8 mouse cellular contexts compared by ENCODE assay signal in genomic region chr7:142371768-142372661, GRCm38 (mm10). TPM values are rescaled to one million over a fixed set of nuclear protein-coding genes. Genes with fewer than 3 reads are reported as not detected.
DNase-seq lines count a peak whose midpoint lies in the region; ATAC-seq lines count a peak whose summit lies in the region.

No protein-coding gene starts in this region.

- H3K27ac ChIP-seq in heart, embryonic 16.5 days (ENCODE audit: low read length) = no peak overlapping the region
- no peak overlapping the region for H3K27ac ChIP-seq in liver, embryonic 12.5 days
- H3K27ac ChIP-seq in neural tube, embryonic 13.5 days (replicated peaks) = no peak overlapping the region

- peaks cover 50% of the 10 kb centered on the region for H3K4me1 ChIP-seq in erythroblast, embryonic 14.5 days (ENCODE audit: control insufficient read depth)
- peaks cover 13% of the 10 kb centered on the region for H3K4me1 ChIP-seq in heart, embryonic 16.5 days (ENCODE audit: control insufficient read depth, insufficient read depth, low read length)
- peaks cover 70% of the 10 kb centered on the region for H3K4me1 ChIP-seq in liver, embryonic 12.5 days
- peaks cover 10% of the 10 kb centered on the region; the same call in 1 of the 2 replicates for H3K4me1 ChIP-seq in neural tube, embryonic 13.5 days (replicated peaks)

- peaks cover 64% of the 10 kb centered on the region for H3K27me3 ChIP-seq in erythroblast, embryonic 14.5 days (ENCODE audit: control insufficient read depth)
- 0 out of 2 replicates have a peak, but pooled peaks cover 4% of the 10 kb centered on the region for H3K27me3 ChIP-seq in heart, embryonic 16.5 days (ENCODE audit: control insufficient read depth, insufficient read depth, low read length)
- peaks cover 73% of the 10 kb centered on the region for H3K27me3 ChIP-seq in liver, embryonic 12.5 days (replicated peaks)
- H3K27me3 ChIP-seq in neural tube, embryonic 13.5 days = peaks cover 67% of the 10 kb centered on the region

- peaks cover 4% of the 10 kb centered on the region; the same call in 1 of the 2 replicates for H3K9me3 ChIP-seq in erythroblast, embryonic 14.5 days (ENCODE audit: control insufficient read depth, low read length)
- H3K9me3 ChIP-seq in heart, embryonic 16.5 days (replicated peaks; ENCODE audit: control insufficient read depth, low read length) = no peaks in the 10 kb centered on the region
- H3K9me3 ChIP-seq in liver, embryonic 12.5 days (replicated peaks) = no peaks in the 10 kb centered on the region
- H3K9me3 ChIP-seq in neural tube, embryonic 13.5 days = no peaks in the 10 kb centered on the region

- no peak for ATAC-seq in erythroblast, adult 5-6 weeks (replicated peaks; ENCODE audit: low FRiP score, poor library complexity, severe bottlenecking)
- ATAC-seq in heart, embryonic 16.5 days (replicated peaks; ENCODE audit: extremely low read depth, insufficient read depth, low FRiP score) = peak; percentile 43; the same call in 1 of the 2 replicates
- ATAC-seq in liver, embryonic 12.5 days = no peak
- ATAC-seq in neural tube, embryonic 13.5 days (ENCODE audit: low read depth) = peak; percentile 48; the same call in 1 of the 2 replicates

- peaks cover 32% of the 10 kb centered on the region for H3K36me3 ChIP-seq in erythroblast, embryonic 14.5 days (ENCODE audit: control insufficient read depth)
- peaks cover 10% of the 10 kb centered on the region for H3K36me3 ChIP-seq in heart, embryonic 16.5 days (ENCODE audit: control insufficient read depth, insufficient read depth)
- H3K36me3 ChIP-seq in liver, embryonic 12.5 days = peaks cover 27% of the 10 kb centered on the region
- H3K36me3 ChIP-seq in neural tube, embryonic 13.5 days = peaks cover 25% of the 10 kb centered on the region

- peak overlapping the region; percentile 95 for H3K4me2 ChIP-seq in heart, embryonic 16.5 days (ENCODE audit: low read depth, low read length)
- peak overlapping the region; percentile 76 for H3K4me2 ChIP-seq in liver, embryonic 12.5 days
- peak overlapping the region; percentile 61 for H3K4me2 ChIP-seq in neural tube, embryonic 13.5 days

- peak; percentile 38 for DNase-seq in CD4-positive, CD25-positive, alpha-beta regulatory T cell, adult 2 months (ENCODE audit: low read depth, low spot score)
- peak; percentile 75 for DNase-seq in cerebellum, adult 9-11 months
- no peak for DNase-seq in right cerebral cortex, adult 2 months (ENCODE audit: low spot score in 2 of 2)

- peak overlapping the region; percentile 70 for H3K9ac ChIP-seq in heart, embryonic 16.5 days (ENCODE audit: low read length)
- peak overlapping the region; percentile 50 for H3K9ac ChIP-seq in liver, embryonic 12.5 days
- peak overlapping the region; percentile 52 for H3K9ac ChIP-seq in neural tube, embryonic 13.5 days

- peak overlapping the region; percentile 48 for H3K4me3 ChIP-seq in erythroblast, embryonic 14.5 days (replicated peaks)
- peak overlapping the region; percentile 64 for H3K4me3 ChIP-seq in heart, embryonic 16.5 days (ENCODE audit: low read length)
- peak overlapping the region; percentile 54 for H3K4me3 ChIP-seq in liver, embryonic 12.5 days
- peak overlapping the region; percentile 38 for H3K4me3 ChIP-seq in neural tube, embryonic 13.5 days

- WGBS in heart, embryonic 16.5 days = 2% methylated on average over 56 of the region's 64 CpGs
- WGBS in liver, embryonic 12.5 days (ENCODE audit: insufficient replicate concordance) = 4% methylated on average over 64 of the region's 64 CpGs
- 2% methylated on average over 64 of the region's 64 CpGs for WGBS in neural tube, embryonic 13.5 days

RNA-seq across cellular contexts. Expression of gene Ifitm10, which starts 1.5 kb away (rescaled TPM):
- 0.36 and 0.47 TPM in 2 replicates for polyA plus RNA-seq in erythroblast, embryonic 14.5 days (2012)
- 1.0 and 1.2 TPM in 2 replicates for total RNA-seq in erythroblast, adult 5-6 weeks (2015; ENCODE audit: low replicate concordance)
- total RNA-seq in erythroblast, adult 5-6 weeks (2017; ENCODE audit: low replicate concordance) = 0.42 TPM in 1 of 2 replicates, not detected in the other
- 4.8 and 4.9 TPM in 2 replicates for polyA plus RNA-seq in heart, embryonic 16.5 days (2015; fragmentation: Nextera tagmentation; extraction: Ambion mirVana)
- polyA plus RNA-seq in liver, embryonic 12.5 days (2016; fragmentation: Nextera tagmentation; extraction: Ambion mirVana) = 1.5 and 2.5 TPM in 2 replicates
- polyA plus RNA-seq in neural tube, embryonic 13.5 days (2015; fragmentation: Nextera tagmentation; extraction: Ambion mirVana) = 2.5 and 3.0 TPM in 2 replicates

RNA-seq across cellular contexts. Expression of gene Gm49369, which starts 10.5 kb away (rescaled TPM):
- 19.7 and 19.8 TPM in 2 replicates for polyA plus RNA-seq in erythroblast, embryonic 14.5 days (2012)
- not detected in 2 replicates for total RNA-seq in erythroblast, adult 5-6 weeks (2015; ENCODE audit: low replicate concordance)
- 121 and 215 TPM in 2 replicates for total RNA-seq in erythroblast, adult 5-6 weeks (2017; ENCODE audit: low replicate concordance)
- not detected in 2 replicates for polyA plus RNA-seq in heart, embryonic 16.5 days (2015; fragmentation: Nextera tagmentation; extraction: Ambion mirVana)
- 1.4 TPM in 1 of 2 replicates, not detected in the other for polyA plus RNA-seq in liver, embryonic 12.5 days (2016; fragmentation: Nextera tagmentation; extraction: Ambion mirVana)
- polyA plus RNA-seq in neural tube, embryonic 13.5 days (2015; fragmentation: Nextera tagmentation; extraction: Ambion mirVana) = 1.9 TPM in 1 of 2 replicates, not detected in the other

RNA-seq across cellular contexts. Expression of gene Ctsd, which starts 15.8 kb away (rescaled TPM):
- polyA plus RNA-seq in erythroblast, embryonic 14.5 days (2012) = 14.4 and 21.7 TPM in 2 replicates
- total RNA-seq in erythroblast, adult 5-6 weeks (2015; ENCODE audit: low replicate concordance) = 138 and 155 TPM in 2 replicates
- total RNA-seq in erythroblast, adult 5-6 weeks (2017; ENCODE audit: low replicate concordance) = 126 and 150 TPM in 2 replicates
- polyA plus RNA-seq in heart, embryonic 16.5 days (2015; fragmentation: Nextera tagmentation; extraction: Ambion mirVana) = 470 and 482 TPM in 2 replicates
- 289 and 295 TPM in 2 replicates for polyA plus RNA-seq in liver, embryonic 12.5 days (2016; fragmentation: Nextera tagmentation; extraction: Ambion mirVana)
- 282 and 288 TPM in 2 replicates for polyA plus RNA-seq in neural tube, embryonic 13.5 days (2015; fragmentation: Nextera tagmentation; extraction: Ambion mirVana)

Comparison
In these comparisons a context has a peak if more than half of its experiments do, and no peak if none do; other contexts are left out.
1. ATAC-seq: peak in heart, embryonic 16.5 days (single experiment) and neural tube, embryonic 13.5 days (single experiment); none in erythroblast, adult 5-6 weeks (single experiment) and liver, embryonic 12.5 days (single experiment).
2. DNase-seq: peak in CD4-positive, CD25-positive, alpha-beta regulatory T cell, adult 2 months (single experiment) and cerebellum, adult 9-11 months (single experiment); none in right cerebral cortex, adult 2 months (0 of 2).
3. RNA of gene Ctsd, which starts 15.8 kb away (polyA plus RNA-seq): 470 to 482 TPM in heart, embryonic 16.5 days, 289 to 295 TPM in liver, embryonic 12.5 days and 282 to 288 TPM in neural tube, embryonic 13.5 days; 14.4 to 21.7 TPM in erythroblast, embryonic 14.5 days; every median in the first group is over 10 times any median in the second.
4. Peak in every context shown above with its lines, with median percentiles within 50 percentile points of each other: H3K4me3 ChIP-seq, H3K4me2 ChIP-seq and H3K9ac ChIP-seq.